Mouse (Mus musculus) cortical plate, adult 2 months (tissue): ENCODE measurements around the gene C1qtnf4.

Experiments used
- CTCF ChIP-seq: fragments of 200-500 bp; IDR thresholded peaks from 2 replicates; pipeline ENCODE4 v1.5.1; 2011; ENCODE audit warnings: mild to moderate bottlenecking, control low read depth, low read length; ENCODE audit not compliant: insufficient read depth; ENCODE audit errors: extremely low read depth
- POLR2A ChIP-seq: fragments of 200-500 bp; IDR thresholded peaks from 2 replicates; pipeline ENCODE4 v1.6.1; 2011; ENCODE audit warnings: mild to moderate bottlenecking, low read length, control low read depth; ENCODE audit not compliant: insufficient read depth; ENCODE audit errors: extremely low read depth

DNA sequence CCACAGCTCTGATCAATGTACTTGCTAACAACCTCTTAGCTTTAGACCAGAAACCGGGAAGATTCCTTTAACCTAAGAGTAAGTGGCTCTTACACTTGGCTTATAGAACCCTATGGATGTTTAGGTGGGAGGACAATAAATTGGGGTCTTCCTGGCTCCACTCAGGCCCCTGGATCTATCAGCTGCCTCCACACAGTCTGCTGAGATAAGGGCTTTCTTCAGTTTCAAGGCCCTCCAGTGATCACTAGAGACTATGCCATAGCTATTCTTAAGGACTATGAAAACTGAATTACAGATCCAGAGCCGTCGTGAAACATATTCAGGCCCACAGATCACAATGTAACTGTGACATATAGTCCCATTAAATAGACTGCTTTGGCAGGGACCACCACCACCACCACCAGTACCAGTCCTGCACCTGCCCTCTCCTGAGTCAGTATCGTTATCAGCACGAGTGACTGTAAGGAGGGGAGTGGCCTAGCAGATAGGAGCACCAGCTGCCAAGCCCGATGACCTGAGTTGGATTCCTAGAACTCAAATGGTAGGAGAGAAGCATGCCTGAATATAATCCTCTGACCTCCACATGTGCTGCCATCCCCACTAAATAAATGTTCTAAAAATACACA is 8.1 kb downstream of the C1qtnf4 start:
- no peak for TF ChIP-seq CTCF
- TF ChIP-seq POLR2A: no peak
